Mouse (Mus musculus): ENCODE data around the gene Smagp. TPM values are rescaled to one million over a fixed set of nuclear protein-coding genes. Genes with fewer than 3 reads are reported as not detected.
"Not testable (repeated sequence)": the region's sequence is repeated elsewhere in the genome, so short reads cannot be mapped to it uniquely, and the experiment has no call there.

Smagp gene
- total RNA-seq, 2 experiments from 2014 or later: 1.0 to 4.8 TPM

DNA sequence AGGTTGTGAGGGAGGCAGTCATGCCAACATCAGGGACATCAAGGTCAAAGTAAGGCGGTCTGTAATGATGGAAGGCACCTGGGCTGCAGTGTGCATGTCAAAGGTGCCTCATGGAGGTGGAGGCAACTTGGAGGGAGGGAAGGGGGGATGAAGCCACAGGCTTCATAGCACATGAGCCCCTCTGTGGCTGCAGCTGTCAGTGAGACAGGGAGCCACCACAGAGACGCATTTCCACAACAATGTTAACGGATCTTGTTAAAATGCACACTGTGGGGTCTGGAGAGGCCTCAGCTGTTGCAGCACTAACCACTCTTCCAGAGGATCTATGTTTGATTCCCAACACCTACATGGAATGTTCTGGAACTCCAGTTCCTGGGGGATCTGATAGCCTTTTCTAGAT is 6.6 kb downstream of the Smagp start:
- ATAC-seq (replicated peaks; ENCODE audit: low FRiP score, poor library complexity, severe bottlenecking): no peak

DNA sequence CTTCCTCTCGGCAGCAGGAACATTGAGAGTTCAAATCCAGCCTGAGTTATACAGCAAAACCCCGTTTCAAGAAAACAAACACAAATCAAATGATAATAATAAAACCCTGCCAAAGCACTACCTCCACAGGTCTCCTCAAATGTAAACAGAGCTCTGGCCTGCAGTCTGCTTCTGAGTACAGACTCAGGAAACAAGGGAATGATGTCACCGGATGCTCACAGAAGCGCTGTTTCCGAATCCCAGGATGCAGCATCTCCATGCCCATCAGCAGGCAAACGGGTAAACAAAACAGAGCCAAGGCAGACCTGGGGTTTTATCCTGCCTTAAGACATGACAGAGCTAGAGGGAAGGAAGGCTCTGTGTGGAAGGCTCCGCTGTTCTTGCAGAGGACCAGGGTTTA is 7.9 kb downstream of the Smagp start:
- ATAC-seq (replicated peaks; ENCODE audit: low FRiP score, poor library complexity, severe bottlenecking): no peak

DNA sequence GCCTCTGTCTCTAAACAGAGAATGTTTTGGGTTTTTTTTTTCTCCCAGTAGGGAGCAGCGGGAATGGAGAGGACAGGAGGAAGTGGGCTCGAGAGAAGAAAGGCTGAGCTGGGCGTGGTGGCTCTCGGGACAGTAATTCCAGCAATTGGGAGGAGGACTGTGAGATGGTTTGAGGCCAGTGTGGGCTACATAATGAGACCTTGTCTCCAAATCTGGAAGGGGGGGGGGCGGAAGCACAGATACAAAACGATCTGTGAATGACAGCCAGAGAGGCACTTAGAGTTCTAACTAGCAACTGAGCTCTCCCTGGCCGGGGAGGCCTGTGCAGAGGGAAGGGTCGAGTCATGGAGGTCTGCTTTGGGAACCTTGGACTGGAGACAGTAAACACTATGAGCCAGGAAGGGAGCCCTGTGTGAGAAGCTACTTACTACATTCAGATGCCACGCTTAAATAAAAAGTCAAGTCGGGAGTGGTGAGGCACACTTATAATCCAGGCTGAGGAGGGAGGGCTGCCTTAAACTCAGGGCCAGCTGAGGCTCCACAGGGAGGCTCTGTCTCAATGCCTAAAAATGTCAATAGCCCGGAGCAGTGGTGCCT is 8.9 kb downstream of the Smagp start:
- ATAC-seq (replicated peaks; ENCODE audit: low FRiP score, poor library complexity, severe bottlenecking): no peak

DNA sequence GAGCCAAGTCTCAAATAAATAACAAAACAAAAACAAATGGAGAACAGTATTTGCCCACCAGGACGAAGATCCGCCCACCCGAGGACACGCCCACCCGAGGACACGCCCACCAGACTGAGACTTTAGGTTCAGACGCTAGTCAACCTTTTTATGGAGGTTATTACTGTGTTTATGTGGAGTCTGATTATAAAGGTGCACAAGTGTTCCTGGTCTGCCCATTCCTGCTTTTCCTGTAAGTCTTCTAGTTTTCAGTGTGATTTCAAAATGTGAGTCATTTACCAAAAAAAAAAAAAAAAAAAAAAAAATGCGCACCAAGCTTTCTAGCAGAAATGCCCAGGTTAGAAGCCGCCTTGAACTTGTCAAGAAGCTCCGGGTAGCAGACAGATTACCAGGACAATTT is 9.5 kb downstream of the Smagp start:
- no peak for ATAC-seq (replicated peaks; ENCODE audit: low FRiP score, poor library complexity, severe bottlenecking)

DNA sequence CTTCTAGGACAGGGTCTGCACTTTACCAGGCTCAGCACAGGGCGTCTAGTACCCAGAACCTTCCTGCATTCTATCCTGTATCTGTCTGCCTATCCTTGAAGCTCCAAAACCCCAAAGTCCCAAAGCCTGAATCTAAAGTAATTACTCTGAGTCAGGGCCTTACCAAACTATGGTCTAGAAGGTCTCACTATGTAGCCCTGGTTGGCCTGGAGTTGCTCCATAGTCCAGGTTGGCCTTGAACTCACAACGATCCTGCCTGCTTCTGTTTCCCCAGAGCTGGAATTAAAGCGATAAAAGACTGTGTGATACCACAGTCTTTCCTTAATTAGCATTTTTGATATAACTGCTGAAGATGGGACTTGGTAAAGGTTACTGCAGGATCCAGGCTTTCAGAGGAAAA is 12.3 kb downstream of the Smagp start:
- ATAC-seq (replicated peaks; ENCODE audit: low FRiP score, poor library complexity, severe bottlenecking): no peak

DNA sequence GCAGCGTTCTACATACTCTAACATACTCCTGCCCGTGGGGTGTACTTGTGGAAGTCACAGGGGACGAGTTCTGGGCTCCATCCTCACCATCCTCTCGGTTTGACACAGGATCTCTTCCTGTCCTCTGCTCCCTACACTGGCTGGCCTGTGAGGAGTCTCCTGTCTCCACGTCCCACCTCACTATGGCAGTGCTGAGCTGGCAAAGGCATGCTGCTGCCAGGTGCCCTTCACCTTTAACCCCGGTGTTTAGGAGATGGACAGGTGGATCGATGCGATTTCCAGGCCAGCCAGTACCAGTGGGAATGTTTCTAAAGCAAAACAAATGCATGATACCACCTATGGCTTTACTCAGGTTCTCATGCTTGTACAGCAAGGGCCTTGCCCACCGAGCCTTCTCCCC is 13.0 kb downstream of the Smagp start:
- ATAC-seq (replicated peaks; ENCODE audit: low FRiP score, poor library complexity, severe bottlenecking): no peak

DNA sequence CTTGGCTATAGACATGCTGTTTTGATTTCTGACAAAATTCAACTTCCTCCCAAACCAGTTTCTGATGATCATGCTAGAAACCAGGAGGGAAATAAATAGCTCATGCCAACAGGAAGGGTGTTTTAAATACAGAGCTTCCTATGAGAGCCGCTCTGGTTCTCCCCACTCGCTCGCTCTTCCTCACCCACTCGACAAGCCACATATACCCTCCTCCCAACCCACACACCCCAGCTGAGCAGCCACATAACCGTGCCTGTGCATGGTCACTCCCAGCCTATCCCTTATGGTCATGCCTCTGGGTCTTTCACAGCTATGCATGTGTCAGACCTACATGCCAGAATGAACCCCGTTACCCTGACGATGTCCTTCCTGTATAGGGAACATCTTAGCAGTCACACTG is 14.6 kb downstream of the Smagp start:
- no peak for ATAC-seq (replicated peaks; ENCODE audit: low FRiP score, poor library complexity, severe bottlenecking)

DNA sequence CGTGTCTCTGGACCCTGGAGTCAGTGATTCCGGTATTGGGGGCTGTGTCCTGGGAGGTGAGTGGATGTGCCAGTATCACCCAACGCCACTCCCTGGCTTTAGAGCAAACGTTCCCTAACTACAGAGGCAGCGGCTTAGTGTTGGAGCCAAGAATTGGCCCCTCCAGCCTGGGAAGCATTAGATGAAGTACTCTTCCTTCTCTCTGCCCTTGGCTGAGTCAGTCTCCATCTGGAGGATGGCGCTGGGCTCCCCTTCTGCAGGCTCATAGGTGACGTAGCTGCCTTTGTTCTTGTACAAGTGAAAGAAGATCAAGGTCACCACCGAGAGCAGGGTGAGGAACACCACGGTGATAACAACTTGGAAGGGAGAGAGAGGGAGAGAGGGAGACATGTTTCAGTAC is 15.1 kb downstream of the Smagp start:
- not testable (repeated sequence) for ATAC-seq (replicated peaks; ENCODE audit: low FRiP score, poor library complexity, severe bottlenecking)

DNA sequence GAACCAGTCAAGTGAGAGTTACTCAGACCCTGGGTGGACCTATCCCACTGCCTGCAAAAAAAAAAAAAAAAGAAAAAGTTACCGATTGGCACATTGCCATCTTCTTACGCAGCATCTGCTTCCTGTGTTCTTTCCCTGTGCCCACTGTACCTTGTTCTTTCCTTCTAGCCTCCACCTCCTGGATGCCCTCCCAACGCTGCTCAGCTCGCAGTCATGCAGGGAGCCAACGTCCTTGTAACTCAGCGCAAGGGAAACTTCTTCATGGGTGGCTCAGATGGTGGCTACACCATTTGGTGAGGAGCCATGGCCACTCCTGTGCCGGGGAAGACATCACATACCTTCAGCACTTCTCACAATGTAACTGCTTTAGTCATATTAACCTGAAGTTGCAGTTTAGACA is 17.5 kb downstream of the Smagp start:
- no peak for ATAC-seq (replicated peaks; ENCODE audit: low FRiP score, poor library complexity, severe bottlenecking)

DNA sequence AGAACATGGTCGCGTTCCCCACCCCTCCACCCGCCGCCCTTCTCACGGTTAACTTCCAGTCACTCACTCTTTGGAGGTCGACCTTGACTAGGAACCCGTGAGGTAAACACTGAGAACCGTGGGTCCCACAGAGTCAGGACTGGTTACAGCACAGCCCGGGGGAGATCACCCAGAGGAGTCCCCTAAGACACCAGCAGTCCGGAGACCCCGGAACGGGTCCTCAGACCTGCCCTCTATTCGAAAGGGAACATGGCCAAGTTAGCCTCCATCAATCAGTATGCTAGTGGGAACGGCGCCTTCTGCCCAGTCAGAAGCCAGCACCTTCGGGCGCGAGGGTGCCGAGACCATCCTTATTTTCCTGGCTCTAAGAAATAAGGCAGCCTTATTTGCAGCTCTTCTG is 20.5 kb downstream of the Smagp start:
- 0 out of 2 replicates have a peak, but pooled peaks have one; percentile 1 for ATAC-seq (replicated peaks; ENCODE audit: low FRiP score, poor library complexity, severe bottlenecking)

DNA sequence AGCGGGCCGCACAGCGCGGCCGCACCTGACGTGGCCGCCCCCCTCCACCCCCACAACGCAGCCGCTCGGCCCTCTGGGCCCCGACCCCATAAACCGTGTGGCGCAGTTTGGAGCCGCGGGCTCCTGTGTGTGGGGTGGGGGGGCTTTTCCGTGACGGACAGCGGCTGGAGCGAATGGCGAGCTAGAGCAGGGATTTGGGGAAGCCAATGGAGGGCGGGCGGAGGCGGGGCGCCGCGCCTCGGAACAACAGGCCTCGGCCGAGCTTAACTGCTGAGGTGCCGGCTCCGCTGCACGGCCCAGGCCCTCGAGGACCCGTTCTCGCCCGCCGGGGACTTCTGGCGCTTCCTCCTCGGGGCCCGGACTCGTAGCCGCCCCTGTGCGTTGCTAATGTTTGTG is 20.9 kb downstream of the Smagp start:
- peak; percentile 55 for ATAC-seq (replicated peaks; ENCODE audit: low FRiP score, poor library complexity, severe bottlenecking)

DNA sequence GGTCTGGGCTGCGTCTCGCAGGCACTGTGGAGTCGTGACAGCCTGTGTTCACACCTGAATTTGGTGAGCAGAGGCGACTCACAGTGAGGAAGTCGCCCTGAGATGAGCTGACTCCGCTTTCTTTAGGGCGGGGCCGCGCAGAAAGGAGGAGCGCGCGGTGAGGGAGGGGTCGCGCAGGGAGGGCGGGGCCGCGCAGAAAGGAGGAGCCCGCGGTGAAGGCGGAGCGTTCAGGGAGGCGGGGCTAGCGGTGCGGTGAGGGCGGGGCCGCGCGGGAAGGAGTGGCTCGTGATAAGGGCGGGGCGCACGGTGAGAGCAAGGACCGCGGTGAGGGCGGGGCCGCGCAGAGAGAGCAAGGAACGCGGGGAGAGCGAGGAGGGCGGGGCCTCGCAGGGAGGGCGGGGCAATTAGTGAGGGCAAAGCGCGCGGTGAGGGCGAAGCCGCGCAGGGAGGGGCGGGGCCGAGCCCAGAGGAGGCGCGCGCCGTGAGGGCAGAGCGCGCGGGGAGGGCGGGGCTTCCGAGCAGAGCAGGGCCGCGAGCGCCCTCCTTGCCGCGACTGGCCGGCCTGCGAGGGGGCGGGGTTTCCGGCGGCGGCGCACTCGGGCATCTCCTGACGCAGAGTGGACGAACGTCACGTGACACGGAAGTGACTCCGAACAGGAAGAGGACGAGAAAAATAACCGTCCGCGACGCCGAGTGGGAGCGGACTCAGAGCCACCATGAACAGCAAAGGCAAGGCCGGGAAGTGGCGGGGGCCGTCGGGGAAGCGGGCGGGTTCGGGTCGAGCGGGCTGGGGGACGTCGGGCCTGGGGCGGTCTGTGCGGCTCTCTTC is 21.5 kb downstream of the Smagp start, which contains the start of gene Dazap2:
Gene Dazap2, plus strand, starts transcription at position 354 of the 829 bp plus-strand sequence.
- ATAC-seq (replicated peaks; ENCODE audit: low FRiP score, poor library complexity, severe bottlenecking): peak; percentile 70

DNA sequence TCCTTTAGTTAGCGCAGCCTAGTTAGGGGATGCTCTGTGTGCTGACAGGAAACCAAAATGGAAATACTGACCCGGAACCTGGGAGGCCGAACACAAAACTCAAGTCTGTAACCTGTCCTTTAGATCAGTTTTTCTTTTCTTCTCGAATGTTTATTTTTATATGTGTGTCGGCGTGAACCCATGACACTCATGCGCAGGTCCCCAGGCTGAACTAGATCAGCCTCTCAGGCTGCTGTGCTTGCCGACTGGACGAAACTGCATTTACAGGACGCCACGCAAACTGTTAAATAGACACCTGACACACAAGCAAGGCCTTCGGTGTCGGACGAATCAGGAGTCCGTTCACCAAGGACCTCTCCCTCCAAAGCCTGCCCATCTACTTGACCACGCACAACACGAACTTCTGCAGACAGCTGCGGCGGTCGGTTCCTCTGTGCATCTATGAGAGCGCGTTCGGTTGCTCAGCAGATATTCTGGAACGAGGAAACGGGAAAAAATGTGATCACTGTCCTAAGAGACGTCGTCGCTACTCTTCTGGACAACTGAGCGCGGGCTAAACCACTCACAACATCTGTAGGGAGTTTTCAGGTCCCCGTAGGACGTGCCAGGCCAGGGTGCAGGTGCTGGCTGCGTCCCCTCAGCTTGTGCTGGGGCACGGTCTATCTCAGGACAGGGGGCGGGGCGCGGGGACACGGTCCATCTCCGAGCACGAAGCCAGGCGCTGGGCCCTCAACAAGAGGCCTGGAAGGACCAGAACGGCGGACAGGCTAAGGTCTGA is 22.3 kb downstream of the Smagp start:
- ATAC-seq (replicated peaks; ENCODE audit: low FRiP score, poor library complexity, severe bottlenecking): peak; percentile 50

DNA sequence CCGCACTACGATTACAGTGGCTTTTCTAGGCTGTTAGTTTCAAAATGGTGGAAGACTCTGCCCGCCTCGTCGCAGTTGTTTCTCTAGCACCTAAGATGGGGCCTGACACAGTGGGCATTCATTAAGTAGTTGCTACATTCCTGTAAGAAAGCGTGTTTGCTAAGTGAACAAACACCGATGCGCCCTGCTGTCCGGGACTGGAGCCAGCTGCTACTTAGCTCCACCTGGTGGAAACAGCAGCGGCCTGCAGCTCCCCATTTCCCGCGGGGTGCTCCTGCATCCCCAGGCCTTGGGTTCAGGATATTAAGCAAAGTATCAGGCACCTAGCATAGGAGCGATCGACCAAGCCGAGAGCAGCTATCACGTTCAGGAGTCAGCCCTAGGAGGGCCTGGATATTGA is 23.2 kb downstream of the Smagp start:
- peak; percentile 53 for ATAC-seq (replicated peaks; ENCODE audit: low FRiP score, poor library complexity, severe bottlenecking)

DNA sequence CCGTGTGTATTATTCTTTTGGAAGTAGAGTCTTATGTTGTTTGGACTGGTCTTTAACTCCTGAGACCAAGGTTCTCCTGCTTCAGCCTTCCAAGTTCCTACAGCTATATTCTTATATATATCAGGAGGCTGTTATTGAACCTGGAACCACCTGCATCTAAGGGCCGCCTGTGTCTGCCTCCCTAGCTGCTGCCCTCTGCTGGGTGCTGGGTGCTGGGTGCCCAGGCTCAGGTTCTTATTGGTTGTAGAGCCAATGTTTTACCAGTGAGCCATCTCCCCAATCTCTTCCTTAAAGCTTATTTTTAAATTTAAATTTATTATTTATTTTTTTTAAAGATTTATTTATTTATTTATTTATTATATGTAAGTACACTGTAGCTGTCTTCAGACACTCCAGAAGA is 24.3 kb downstream of the Smagp start:
- no peak for ATAC-seq (replicated peaks; ENCODE audit: low FRiP score, poor library complexity, severe bottlenecking)

DNA sequence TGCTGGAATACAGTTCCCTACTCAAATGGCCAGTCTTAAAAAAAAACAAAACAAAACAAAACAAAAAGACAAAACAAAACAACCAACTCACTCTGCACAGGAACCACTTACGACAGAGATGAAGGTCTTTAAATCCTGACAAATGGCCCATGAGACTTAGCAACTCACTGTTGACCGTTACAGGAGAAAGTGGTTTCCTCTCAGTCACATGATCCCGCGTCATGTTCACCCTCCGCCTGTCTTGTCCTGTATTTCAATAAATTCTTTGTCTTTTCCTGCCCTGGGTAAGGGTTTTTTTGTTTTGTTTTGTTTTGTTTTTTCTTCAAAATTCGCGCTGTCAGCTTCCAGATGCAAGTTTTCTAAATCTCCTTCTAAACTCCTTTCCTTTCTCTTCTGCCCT is 24.8 kb downstream of the Smagp start:
- ATAC-seq (replicated peaks; ENCODE audit: low FRiP score, poor library complexity, severe bottlenecking): no peak

DNA sequence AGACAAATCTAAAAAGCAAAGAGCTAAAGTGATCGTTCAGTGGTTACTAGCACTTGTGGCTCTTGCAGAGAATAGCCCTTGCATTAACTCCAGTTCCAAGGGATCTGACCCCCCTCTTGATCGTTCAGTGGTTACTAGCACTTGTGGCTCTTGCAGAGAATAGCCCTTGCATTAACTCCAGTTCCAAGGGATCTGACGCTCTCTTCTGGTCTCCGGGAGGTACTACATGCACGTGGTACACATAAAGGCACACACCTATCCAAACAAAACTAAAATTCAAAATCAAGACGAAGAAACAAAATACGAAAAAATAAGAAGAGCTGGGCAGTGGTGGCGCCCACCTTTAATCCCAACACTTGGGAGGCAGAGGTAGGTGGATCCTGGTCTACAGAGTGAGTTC is 30.1 kb downstream of the Smagp start:
- ATAC-seq (replicated peaks; ENCODE audit: low FRiP score, poor library complexity, severe bottlenecking): not testable (repeated sequence)

DNA sequence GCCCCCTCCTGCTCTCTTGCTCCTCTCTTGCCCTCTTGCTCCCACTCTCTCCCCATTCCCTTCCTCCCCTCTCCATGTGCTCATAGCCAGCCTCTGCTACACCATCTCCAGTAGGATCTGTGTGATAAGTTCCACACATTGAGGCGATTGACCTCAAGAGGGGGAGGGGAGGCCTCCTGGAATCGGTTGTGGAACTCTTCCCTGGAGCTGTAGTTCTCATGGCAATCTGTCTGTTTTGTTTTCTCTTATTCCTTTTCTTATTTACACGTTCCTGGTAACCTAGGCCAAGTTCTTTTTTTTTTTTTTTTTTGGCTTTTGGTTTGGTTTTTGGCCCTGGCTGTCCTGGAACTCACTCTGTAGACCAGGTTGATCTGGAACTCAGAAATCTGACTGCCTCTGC is 35.1 kb downstream of the Smagp start:
- ATAC-seq (replicated peaks; ENCODE audit: low FRiP score, poor library complexity, severe bottlenecking): no peak

DNA sequence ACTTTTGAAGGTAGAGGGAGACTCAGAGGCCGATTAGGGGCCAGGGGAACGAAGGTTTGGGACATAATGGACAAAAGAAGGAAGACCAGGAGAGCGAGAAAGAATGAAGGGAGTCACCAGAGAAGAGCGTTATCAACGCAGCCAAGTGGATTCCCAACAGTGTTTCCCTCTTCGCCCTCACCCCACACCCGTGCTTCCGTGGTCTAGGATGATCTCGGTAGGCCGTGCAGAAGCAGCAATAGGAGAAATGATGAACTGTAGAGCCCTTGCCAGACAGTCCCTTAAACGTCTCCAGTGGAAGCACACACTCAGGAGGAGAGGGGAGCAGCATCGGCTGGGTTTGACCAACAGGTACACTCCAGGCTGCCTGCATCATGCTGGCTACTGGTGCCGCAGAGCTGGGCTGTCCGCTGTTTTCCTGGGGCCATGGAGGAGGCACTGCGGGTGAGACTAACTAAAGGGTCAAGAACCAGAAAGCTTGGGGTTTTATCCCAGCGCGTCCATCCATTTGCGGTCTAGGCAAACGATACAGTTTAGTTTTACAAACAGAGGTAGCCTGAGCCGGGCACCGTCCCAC is 36.0 kb downstream of the Smagp start:
- ATAC-seq (replicated peaks; ENCODE audit: low FRiP score, poor library complexity, severe bottlenecking): 0 out of 2 replicates have a peak, but pooled peaks have one; percentile 26

DNA sequence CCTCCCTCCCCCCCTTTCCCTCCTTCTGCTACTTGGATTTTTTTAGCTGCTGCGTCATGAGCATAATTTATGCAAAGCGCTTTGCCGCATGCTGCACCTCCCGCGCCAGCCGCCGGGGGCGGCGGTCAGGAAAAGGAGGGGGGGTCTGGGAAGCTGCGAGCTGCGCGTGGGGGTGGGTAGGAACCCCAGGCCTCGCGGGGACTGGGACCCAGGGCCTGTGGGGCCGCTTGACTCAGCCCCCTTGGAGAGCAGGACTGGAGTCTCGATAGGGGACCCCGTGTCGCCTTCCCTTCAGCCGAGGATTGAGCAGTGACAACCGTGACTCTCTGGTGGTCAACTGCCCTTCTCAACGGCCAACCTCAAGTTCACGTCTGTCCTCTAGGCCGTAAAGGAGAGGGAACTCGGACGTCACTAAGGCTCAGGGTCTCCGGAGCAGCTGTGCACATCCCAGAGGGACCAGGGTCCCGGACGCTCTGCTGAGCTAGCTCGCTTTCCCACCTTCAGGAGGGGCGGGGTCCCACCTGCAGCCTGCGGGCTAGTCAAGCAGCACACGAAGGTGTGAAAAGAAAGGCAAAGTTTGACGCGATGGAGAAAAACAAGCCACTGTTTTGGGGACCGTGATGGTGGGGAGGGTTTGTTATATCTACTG is 36.6 kb downstream of the Smagp start:
- ATAC-seq (replicated peaks; ENCODE audit: low FRiP score, poor library complexity, severe bottlenecking): no peak

Data from erythroblast, adult 5-6 weeks (primary cell).